Mouse (Mus musculus) brain, embryonic 14.5 days (tissue): ENCODE results near the gene H2-K1.

ENCODE experiments used
- CTCF ChIP-seq: fragments of 200-500 bp; IDR thresholded peaks from 2 replicates; pipeline ENCODE4 v1.5.1; 2012; ENCODE audit warnings: inconsistent platforms, mild to moderate bottlenecking, moderate library complexity, borderline replicate concordance; ENCODE audit not compliant: insufficient read depth, insufficient read length; ENCODE audit errors: extremely low read depth
- POLR2A ChIP-seq: fragments of 200-500 bp; IDR thresholded peaks from 2 replicates; pipeline ENCODE4 v1.6.1; 2012; ENCODE audit warnings: mild to moderate bottlenecking, inconsistent platforms, borderline replicate concordance; ENCODE audit not compliant: poor library complexity, insufficient read depth, insufficient read length, severe bottlenecking; ENCODE audit errors: extremely low read depth

- TF ChIP-seq CTCF (no peak), POLR2A (no peak)
These were observed 25.6 kb upstream of the H2-K1 start for GRCm38 (mm10) chr17:34025756-34026151.
